Mouse (Mus musculus): ENCODE results near the gene Gm26657. TPM values are rescaled to one million over a fixed set of nuclear protein-coding genes. Genes with fewer than 3 reads are reported as not detected.

Gene Gm26657
- polyA plus RNA-seq, 1 experiment: not detected

- WGBS: 98% methylated on average over 20 of the region's 20 CpGs
These were observed 741 bp downstream of the Gm26657 start for GRCm38 (mm10) chr4:56740611-56741010.

GRCm38 (mm10) chr4:56741041-56741493 lies 1.2 kb downstream of the Gm26657 start, which contains the start of gene Actl7b:
Actl7b (minus strand) TSS chr4:56741443.
- WGBS: 94% methylated on average over 13 of the region's 13 CpGs
- no peaks in the 10 kb centered on the region for H3K36me3 ChIP-seq (ENCODE audit: control insufficient read depth, insufficient read depth, low read length)
- 0 out of 2 replicates have a peak, but pooled peaks cover 4% of the 10 kb centered on the region for H3K4me1 ChIP-seq (ENCODE audit: control insufficient read depth, insufficient read depth, low read length)
- no peaks in the 10 kb centered on the region for H3K27me3 ChIP-seq (replicated peaks; ENCODE audit: control insufficient read depth, insufficient read depth, low read length)
- no peak for TF ChIP-seq POLR2A (IDR thresholded peaks at IDR 0.05; ENCODE audit: low read depth, low read length)
- no peak for TF ChIP-seq CTCF (conservative IDR thresholded peaks at IDR 0.05; ENCODE audit: insufficient read depth, insufficient read length, low read depth, low read length)
- no peak within 1 kb of the TSS for H3K4me3 ChIP-seq (ENCODE audit: insufficient read depth, low read depth, low read length)
- H3K27ac ChIP-seq (ENCODE audit: insufficient read depth, low read depth, low read length): no peak within 1 kb of the TSS
- no peak for DNase-seq

More at GRCm38 (mm10) chr4:56740611-56741010, 741 bp downstream of the Gm26657 start:
- DNase-seq: no peak
- Histone ChIP-seq H3K27ac (ENCODE audit: insufficient read depth, low read depth, low read length) (no peak overlapping the region), H3K36me3 (ENCODE audit: control insufficient read depth, insufficient read depth, low read length) (no peaks in the 10 kb centered on the region), H3K4me3 (ENCODE audit: insufficient read depth, low read depth, low read length) (no peak overlapping the region), H3K27me3 (replicated peaks; ENCODE audit: control insufficient read depth, insufficient read depth, low read length) (no peaks in the 10 kb centered on the region), H3K4me1 (ENCODE audit: control insufficient read depth, insufficient read depth, low read length) (0 out of 2 replicates have a peak, but pooled peaks cover 4% of the 10 kb centered on the region)
- TF ChIP-seq CTCF (conservative IDR thresholded peaks at IDR 0.05; ENCODE audit: insufficient read depth, insufficient read length, low read depth, low read length): no peak
- TF ChIP-seq POLR2A (IDR thresholded peaks at IDR 0.05; ENCODE audit: low read depth, low read length): no peak

- Histone ChIP-seq H3K27me3 (replicated peaks; ENCODE audit: control insufficient read depth, insufficient read depth, low read length) (no peaks in the 10 kb centered on the region), H3K36me3 (ENCODE audit: control insufficient read depth, insufficient read depth, low read length) (no peaks in the 10 kb centered on the region), H3K4me1 (ENCODE audit: control insufficient read depth, insufficient read depth, low read length) (0 out of 2 replicates have a peak, but pooled peaks cover 4% of the 10 kb centered on the region), H3K27ac (ENCODE audit: insufficient read depth, low read depth, low read length) (no peak overlapping the region), H3K4me3 (ENCODE audit: insufficient read depth, low read depth, low read length) (no peak overlapping the region)
- no peak for DNase-seq
- WGBS: 88% methylated on average over 4 of the region's 4 CpGs
- no peak for TF ChIP-seq POLR2A (IDR thresholded peaks at IDR 0.05; ENCODE audit: low read depth, low read length)
- TF ChIP-seq CTCF (conservative IDR thresholded peaks at IDR 0.05; ENCODE audit: insufficient read depth, insufficient read length, low read depth, low read length): no peak
These were observed 2.8 kb downstream of the Gm26657 start for GRCm38 (mm10) chr4:56742698-56743097.

- no peak within 1 kb of the TSS for H3K4me3 ChIP-seq (ENCODE audit: insufficient read depth, low read depth, low read length)
- H3K27ac ChIP-seq (ENCODE audit: insufficient read depth, low read depth, low read length): no peak within 1 kb of the TSS
- 0 out of 2 replicates have a peak, but pooled peaks cover 4% of the 10 kb centered on the region for H3K4me1 ChIP-seq (ENCODE audit: control insufficient read depth, insufficient read depth, low read length)
- DNase-seq: no peak
- no peaks in the 10 kb centered on the region for H3K27me3 ChIP-seq (replicated peaks; ENCODE audit: control insufficient read depth, insufficient read depth, low read length)
- H3K36me3 ChIP-seq (ENCODE audit: control insufficient read depth, insufficient read depth, low read length): no peaks in the 10 kb centered on the region
- no peak for TF ChIP-seq CTCF (conservative IDR thresholded peaks at IDR 0.05; ENCODE audit: insufficient read depth, insufficient read length, low read depth, low read length)
- TF ChIP-seq POLR2A (IDR thresholded peaks at IDR 0.05; ENCODE audit: low read depth, low read length): no peak
- 97% methylated on average over 21 of the region's 21 CpGs for WGBS
These were observed 3.7 kb downstream of the Gm26657 start, which contains the start of gene Actl7a for GRCm38 (mm10) chr4:56743363-56744195. Actl7a (plus strand) TSS chr4:56743413.

GRCm38 (mm10) chr4:56746345-56746744 lies 6.5 kb downstream of the Gm26657 start:
- no peaks in the 10 kb centered on the region for H3K27me3 ChIP-seq (replicated peaks; ENCODE audit: control insufficient read depth, insufficient read depth, low read length)
- WGBS: 61% methylated on average over 2 of the region's 2 CpGs

GRCm38 (mm10) chr4:56747456-56747855 lies 7.6 kb downstream of the Gm26657 start:
- no peak overlapping the region for H3K27ac ChIP-seq (ENCODE audit: insufficient read depth, low read depth, low read length)
- H3K4me1 ChIP-seq (ENCODE audit: control insufficient read depth, insufficient read depth, low read length): no peaks in the 10 kb centered on the region
- TF ChIP-seq POLR2A (IDR thresholded peaks at IDR 0.05; ENCODE audit: low read depth, low read length) (no peak), CTCF (conservative IDR thresholded peaks at IDR 0.05; ENCODE audit: insufficient read depth, insufficient read length, low read depth, low read length) (no peak)
- 97% methylated on average over 9 of the region's 9 CpGs for WGBS
- peaks cover 2% of the 10 kb centered on the region; the same call in 1 of the 2 replicates for H3K36me3 ChIP-seq (ENCODE audit: control insufficient read depth, insufficient read depth, low read length)
- H3K4me3 ChIP-seq (ENCODE audit: insufficient read depth, low read depth, low read length): no peak overlapping the region
- H3K27me3 ChIP-seq (replicated peaks; ENCODE audit: control insufficient read depth, insufficient read depth, low read length): no peaks in the 10 kb centered on the region
- no peak for DNase-seq

More at GRCm38 (mm10) chr4:56746345-56746744, 6.5 kb downstream of the Gm26657 start:
- peaks cover 2% of the 10 kb centered on the region; the same call in 1 of the 2 replicates for H3K36me3 ChIP-seq (ENCODE audit: control insufficient read depth, insufficient read depth, low read length)
- DNase-seq: no peak
- TF ChIP-seq POLR2A (IDR thresholded peaks at IDR 0.05; ENCODE audit: low read depth, low read length): no peak
- TF ChIP-seq CTCF (conservative IDR thresholded peaks at IDR 0.05; ENCODE audit: insufficient read depth, insufficient read length, low read depth, low read length): no peak
- no peak overlapping the region for H3K4me3 ChIP-seq (ENCODE audit: insufficient read depth, low read depth, low read length)
- H3K4me1 ChIP-seq (ENCODE audit: control insufficient read depth, insufficient read depth, low read length): 0 out of 2 replicates have a peak, but pooled peaks cover 4% of the 10 kb centered on the region
- H3K27ac ChIP-seq (ENCODE audit: insufficient read depth, low read depth, low read length): no peak overlapping the region

GRCm38 (mm10) chr4:56756021-56756420 lies 16.2 kb downstream of the Gm26657 start:
- TF ChIP-seq CTCF (conservative IDR thresholded peaks at IDR 0.05; ENCODE audit: insufficient read depth, insufficient read length, low read depth, low read length): no peak
- no peak for TF ChIP-seq POLR2A (IDR thresholded peaks at IDR 0.05; ENCODE audit: low read depth, low read length)
- Histone ChIP-seq H3K36me3 (ENCODE audit: control insufficient read depth, insufficient read depth, low read length) (peaks cover 6% of the 10 kb centered on the region; the same call in 1 of the 2 replicates), H3K27me3 (replicated peaks; ENCODE audit: control insufficient read depth, insufficient read depth, low read length) (no peaks in the 10 kb centered on the region), H3K27ac (ENCODE audit: insufficient read depth, low read depth, low read length) (no peak overlapping the region), H3K4me3 (ENCODE audit: insufficient read depth, low read depth, low read length) (no peak overlapping the region), H3K4me1 (ENCODE audit: control insufficient read depth, insufficient read depth, low read length) (no peaks in the 10 kb centered on the region)
- no peak for DNase-seq
- 88% methylated on average over 5 of the region's 5 CpGs for WGBS
